Mouse (Mus musculus): ENCODE data around the gene Tpst2.

DNA sequence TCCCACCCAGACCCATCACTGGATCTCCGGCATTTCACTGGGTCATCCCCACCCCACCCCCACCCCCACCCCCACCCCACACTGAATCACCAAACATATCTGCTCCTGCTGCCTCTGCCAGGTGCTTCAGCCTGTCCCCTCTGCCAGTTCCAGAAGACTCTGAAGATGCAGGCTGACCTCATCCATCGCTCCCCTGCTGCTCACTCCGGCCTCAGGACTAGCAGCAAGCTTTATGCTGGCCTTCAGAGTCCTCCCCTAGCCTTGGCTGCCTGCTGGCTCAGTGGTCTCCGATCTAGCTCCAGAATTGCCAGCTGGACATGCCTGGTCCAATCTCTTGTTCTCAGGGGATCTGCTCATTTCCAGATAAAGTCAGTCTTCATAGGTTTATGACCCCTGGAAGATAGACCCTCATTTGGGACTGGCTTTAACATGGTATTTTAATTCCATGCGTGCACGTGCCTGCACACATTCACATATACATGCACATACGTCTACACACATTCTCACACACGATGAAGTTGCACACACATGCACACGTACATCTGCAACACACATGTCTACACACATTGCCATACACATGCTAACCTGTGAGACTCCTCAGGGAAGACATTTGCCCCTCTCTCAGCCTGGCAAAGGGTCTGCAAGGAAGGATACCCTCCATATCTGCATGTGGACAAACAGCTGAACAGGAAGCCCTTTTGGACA lies 38.5 kb upstream of the Tpst2 start:
- TF ChIP-seq CTCF (IDR thresholded peaks at IDR 0.05; ENCODE audit: borderline replicate concordance, insufficient read depth, low read length) (no peak), POLR2A (IDR thresholded peaks at IDR 0.05; ENCODE audit: low read depth, low read length) (no peak)

Measured in embryonic fibroblast, embryonic 13.5 days (primary cell).